Mouse (Mus musculus): ENCODE measurements around the gene Npsr1. TPM values are rescaled to one million over a fixed set of nuclear protein-coding genes. Genes with fewer than 3 reads are reported as not detected.

Npsr1 gene
- polyA plus RNA-seq, 1 experiment = not detected

DNA sequence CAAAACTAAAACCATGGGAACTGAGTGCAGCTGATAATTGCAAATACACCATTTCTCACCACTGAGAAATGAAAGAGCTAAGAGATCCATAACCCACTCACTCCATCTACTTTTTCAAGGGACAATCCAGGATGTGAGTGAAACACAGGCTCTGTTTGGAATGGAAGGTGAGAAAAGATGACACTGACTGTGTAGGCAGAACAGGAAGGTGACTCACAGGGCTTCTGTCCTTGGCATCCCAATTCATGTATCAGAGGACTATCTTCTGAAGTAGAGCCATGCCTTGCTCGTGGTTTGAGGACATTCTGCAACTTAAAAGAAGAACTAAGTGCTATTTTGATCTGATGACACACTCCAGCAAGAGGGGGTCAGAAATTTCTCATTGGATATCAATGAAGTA is 119.9 kb downstream of the Npsr1 start:
- Histone ChIP-seq H3K4me1 (ENCODE audit: control insufficient read depth, insufficient read depth, low read length) (no peaks in the 10 kb centered on the region), H3K27ac (ENCODE audit: control insufficient read depth, insufficient read depth, low read depth, low read length) (no peak overlapping the region), H3K36me3 (ENCODE audit: control insufficient read depth, insufficient read depth, low read length) (no peaks in the 10 kb centered on the region), H3K27me3 (ENCODE audit: control insufficient read depth, insufficient read depth, low read length) (no peaks in the 10 kb centered on the region), H3K4me3 (ENCODE audit: control insufficient read depth, low read depth, low read length) (no peak overlapping the region)
- TF ChIP-seq POLR2A (IDR thresholded peaks at IDR 0.05; ENCODE audit: control insufficient read depth, low read depth, low read length) (no peak), CTCF (IDR thresholded peaks at IDR 0.05; ENCODE audit: control insufficient read depth, insufficient read depth, insufficient replicate concordance, low read depth, low read length) (no peak)

DNA sequence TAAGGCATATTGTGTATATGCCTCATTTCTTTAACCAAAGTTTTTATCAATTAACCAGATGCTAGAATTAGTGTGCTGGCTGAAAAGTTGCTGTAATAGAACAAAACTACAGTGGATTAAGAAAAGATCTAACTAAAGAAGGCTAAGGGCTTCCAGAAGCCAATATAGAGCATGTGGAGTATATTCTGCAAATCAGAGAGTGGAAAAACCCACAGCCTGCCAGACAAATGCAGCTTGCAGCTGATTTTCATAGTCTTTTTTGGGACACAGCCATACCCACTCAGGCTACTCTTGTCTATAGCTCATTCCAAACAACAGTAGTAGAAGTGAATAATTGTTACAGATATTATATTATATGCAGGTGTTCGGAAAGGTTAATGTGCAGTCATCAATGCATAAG is 138.7 kb downstream of the Npsr1 start:
- no peak for TF ChIP-seq CTCF (IDR thresholded peaks at IDR 0.05; ENCODE audit: control insufficient read depth, insufficient read depth, insufficient replicate concordance, low read depth, low read length)
- no peak for TF ChIP-seq POLR2A (IDR thresholded peaks at IDR 0.05; ENCODE audit: control insufficient read depth, low read depth, low read length)
- H3K27me3 ChIP-seq (ENCODE audit: control insufficient read depth, insufficient read depth, low read length) = no peaks in the 10 kb centered on the region
- H3K4me3 ChIP-seq (ENCODE audit: control insufficient read depth, low read depth, low read length) = no peak overlapping the region
- no peak overlapping the region for H3K27ac ChIP-seq (ENCODE audit: control insufficient read depth, insufficient read depth, low read depth, low read length)
- H3K4me1 ChIP-seq (ENCODE audit: control insufficient read depth, insufficient read depth, low read length) = no peaks in the 10 kb centered on the region
- H3K36me3 ChIP-seq (ENCODE audit: control insufficient read depth, insufficient read depth, low read length) = no peaks in the 10 kb centered on the region

DNA sequence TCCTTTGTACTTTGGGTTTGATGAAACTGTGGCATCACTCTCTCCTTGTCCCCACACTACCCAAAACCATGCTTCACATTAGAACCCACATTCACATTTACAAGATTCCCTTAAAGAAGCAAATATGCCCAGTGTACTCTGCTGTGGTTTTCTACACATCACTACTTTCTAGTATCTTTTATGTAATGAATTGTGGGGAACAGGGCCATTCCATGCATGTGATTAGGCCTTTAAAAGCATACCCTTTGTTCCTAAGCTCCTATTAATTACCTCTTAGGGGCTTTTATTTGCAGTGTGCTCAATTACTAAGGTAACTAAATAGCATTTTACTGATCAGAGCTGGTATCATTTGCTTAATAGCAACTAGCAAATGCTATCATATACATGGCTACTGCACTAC is 149.8 kb downstream of the Npsr1 start:
- H3K27ac ChIP-seq (ENCODE audit: control insufficient read depth, insufficient read depth, low read depth, low read length) = no peak overlapping the region
- H3K36me3 ChIP-seq (ENCODE audit: control insufficient read depth, insufficient read depth, low read length) = no peaks in the 10 kb centered on the region
- no peaks in the 10 kb centered on the region for H3K27me3 ChIP-seq (ENCODE audit: control insufficient read depth, insufficient read depth, low read length)
- TF ChIP-seq CTCF (IDR thresholded peaks at IDR 0.05; ENCODE audit: control insufficient read depth, insufficient read depth, insufficient replicate concordance, low read depth, low read length) (no peak), POLR2A (IDR thresholded peaks at IDR 0.05; ENCODE audit: control insufficient read depth, low read depth, low read length) (no peak)
- no peak overlapping the region for H3K4me3 ChIP-seq (ENCODE audit: control insufficient read depth, low read depth, low read length)
- H3K4me1 ChIP-seq (ENCODE audit: control insufficient read depth, insufficient read depth, low read length) = no peaks in the 10 kb centered on the region

DNA sequence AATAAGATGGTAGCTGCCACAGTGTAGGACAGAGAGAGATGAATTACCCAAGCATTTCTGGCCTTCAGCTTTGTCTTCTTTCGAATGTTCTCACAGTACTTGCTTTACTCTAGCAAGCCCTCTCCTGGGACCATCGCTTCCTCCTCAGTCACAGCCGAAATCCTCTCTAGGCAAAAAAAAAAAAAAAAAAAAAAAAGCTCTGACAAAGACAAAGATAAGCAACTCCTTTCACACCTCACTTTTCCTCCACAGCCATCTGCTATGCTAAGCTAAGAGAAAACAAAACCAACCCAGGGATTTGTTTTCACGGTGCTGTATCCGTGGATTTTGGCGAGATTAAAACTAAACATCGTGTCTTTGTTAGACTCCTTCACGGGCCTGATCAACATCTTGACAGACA is 156.4 kb downstream of the Npsr1 start:
- Histone ChIP-seq H3K4me1 (ENCODE audit: control insufficient read depth, insufficient read depth, low read length) (no peaks in the 10 kb centered on the region), H3K4me3 (ENCODE audit: control insufficient read depth, low read depth, low read length) (no peak overlapping the region), H3K27ac (ENCODE audit: control insufficient read depth, insufficient read depth, low read depth, low read length) (no peak overlapping the region), H3K27me3 (ENCODE audit: control insufficient read depth, insufficient read depth, low read length) (no peaks in the 10 kb centered on the region), H3K36me3 (ENCODE audit: control insufficient read depth, insufficient read depth, low read length) (no peaks in the 10 kb centered on the region)
- TF ChIP-seq CTCF (IDR thresholded peaks at IDR 0.05; ENCODE audit: control insufficient read depth, insufficient read depth, insufficient replicate concordance, low read depth, low read length) (no peak), POLR2A (IDR thresholded peaks at IDR 0.05; ENCODE audit: control insufficient read depth, low read depth, low read length) (no peak)

DNA sequence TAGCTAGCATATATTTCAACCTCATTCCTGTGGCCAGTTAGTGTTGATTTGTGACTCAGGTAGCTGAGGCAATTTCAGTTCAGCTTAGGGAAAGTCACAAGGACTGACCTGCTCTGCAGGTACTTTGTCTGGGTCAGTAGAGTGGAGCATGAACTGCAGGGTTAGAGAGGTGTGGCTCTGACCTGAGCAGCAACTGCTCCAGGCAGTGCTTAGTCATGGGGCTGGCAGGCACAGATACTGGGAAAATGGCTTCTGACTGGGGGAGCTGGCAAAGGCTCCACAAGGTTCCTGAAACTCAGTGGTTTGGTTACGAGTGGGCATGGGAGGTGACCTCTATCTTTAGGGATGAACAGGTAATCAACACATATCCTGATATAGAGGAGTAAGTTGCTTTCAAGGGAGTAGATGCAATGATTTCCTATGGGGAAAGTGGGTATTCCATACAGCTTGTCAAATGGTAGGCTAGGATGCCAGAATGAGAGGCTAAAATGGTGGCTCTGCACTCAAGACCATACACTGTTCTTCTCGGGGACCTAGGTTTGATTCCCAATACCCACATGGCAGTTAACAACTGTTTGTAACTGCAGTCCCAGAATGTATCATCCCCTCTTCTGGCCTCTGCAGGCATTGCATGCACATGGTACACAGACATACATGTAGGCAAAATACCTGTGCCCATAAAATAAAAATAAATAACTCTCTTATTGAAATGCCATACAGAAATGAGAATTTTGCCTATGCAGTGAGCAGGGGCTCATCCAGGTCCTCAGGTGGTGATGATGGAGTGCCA is 182.9 kb downstream of the Npsr1 start:
- Histone ChIP-seq H3K27ac (ENCODE audit: control insufficient read depth, insufficient read depth, low read depth, low read length) (no peak overlapping the region), H3K36me3 (ENCODE audit: control insufficient read depth, insufficient read depth, low read length) (no peaks in the 10 kb centered on the region), H3K4me1 (ENCODE audit: control insufficient read depth, insufficient read depth, low read length) (no peaks in the 10 kb centered on the region), H3K27me3 (ENCODE audit: control insufficient read depth, insufficient read depth, low read length) (no peaks in the 10 kb centered on the region), H3K4me3 (ENCODE audit: control insufficient read depth, low read depth, low read length) (no peak overlapping the region)
- no peak for TF ChIP-seq POLR2A (IDR thresholded peaks at IDR 0.05; ENCODE audit: control insufficient read depth, low read depth, low read length)
- no peak for TF ChIP-seq CTCF (IDR thresholded peaks at IDR 0.05; ENCODE audit: control insufficient read depth, insufficient read depth, insufficient replicate concordance, low read depth, low read length)

DNA sequence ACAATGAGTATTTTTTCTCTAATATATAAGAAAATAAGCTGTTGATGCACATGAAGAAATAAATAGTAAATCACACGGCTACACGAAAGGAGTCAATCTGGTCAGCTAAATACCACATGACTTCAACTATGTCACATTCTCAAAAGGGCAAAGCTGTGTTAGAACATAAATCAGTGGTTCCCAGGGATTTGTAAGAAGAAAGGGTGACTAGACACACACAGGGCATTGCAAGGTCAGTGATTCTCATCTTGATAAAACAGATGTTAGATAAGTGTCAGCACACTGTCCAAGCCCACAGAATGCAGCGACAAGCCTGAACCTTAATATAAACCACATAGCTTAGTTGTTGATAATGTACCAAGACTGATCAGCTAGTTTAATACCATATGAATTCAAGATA is 184.8 kb downstream of the Npsr1 start:
- Histone ChIP-seq H3K27me3 (ENCODE audit: control insufficient read depth, insufficient read depth, low read length) (no peaks in the 10 kb centered on the region), H3K4me3 (ENCODE audit: control insufficient read depth, low read depth, low read length) (no peak overlapping the region), H3K27ac (ENCODE audit: control insufficient read depth, insufficient read depth, low read depth, low read length) (no peak overlapping the region), H3K36me3 (ENCODE audit: control insufficient read depth, insufficient read depth, low read length) (no peaks in the 10 kb centered on the region), H3K4me1 (ENCODE audit: control insufficient read depth, insufficient read depth, low read length) (peaks cover 2% of the 10 kb centered on the region; the same call in 1 of the 2 replicates)
- no peak for TF ChIP-seq POLR2A (IDR thresholded peaks at IDR 0.05; ENCODE audit: control insufficient read depth, low read depth, low read length)
- TF ChIP-seq CTCF (IDR thresholded peaks at IDR 0.05; ENCODE audit: control insufficient read depth, insufficient read depth, insufficient replicate concordance, low read depth, low read length) = no peak

DNA sequence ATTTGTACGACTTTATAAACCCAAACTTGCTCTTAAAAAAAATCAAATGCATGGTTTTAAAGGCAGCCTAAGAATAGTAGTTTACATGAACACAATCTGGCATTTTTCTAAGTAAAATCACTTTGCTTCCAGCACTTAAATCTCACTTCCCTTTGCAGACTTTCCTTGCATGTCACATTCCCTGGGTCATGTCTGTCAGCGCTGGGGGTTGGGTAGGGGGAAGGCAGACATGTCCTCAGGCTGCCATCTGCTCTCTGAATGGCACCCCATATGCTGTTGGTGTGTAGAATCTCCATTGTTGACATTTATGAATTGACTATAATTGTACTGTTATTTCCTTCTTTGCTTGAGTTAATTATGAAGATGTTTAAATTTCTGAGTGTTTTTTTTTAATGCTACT is 185.3 kb downstream of the Npsr1 start:
- peaks cover 2% of the 10 kb centered on the region; the same call in 1 of the 2 replicates for H3K4me1 ChIP-seq (ENCODE audit: control insufficient read depth, insufficient read depth, low read length)
- H3K27ac ChIP-seq (ENCODE audit: control insufficient read depth, insufficient read depth, low read depth, low read length) = no peak overlapping the region
- TF ChIP-seq CTCF (IDR thresholded peaks at IDR 0.05; ENCODE audit: control insufficient read depth, insufficient read depth, insufficient replicate concordance, low read depth, low read length) = no peak
- no peaks in the 10 kb centered on the region for H3K27me3 ChIP-seq (ENCODE audit: control insufficient read depth, insufficient read depth, low read length)
- H3K36me3 ChIP-seq (ENCODE audit: control insufficient read depth, insufficient read depth, low read length) = no peaks in the 10 kb centered on the region
- no peak overlapping the region for H3K4me3 ChIP-seq (ENCODE audit: control insufficient read depth, low read depth, low read length)
